Mouse (Mus musculus): ENCODE measurements around the gene Sos1.

GRCm38 (mm10) chr17:80391423-80392403 is 88.5 kb downstream of the Sos1 start:
- TF ChIP-seq CTCF (IDR thresholded peaks at IDR 0.05; ENCODE audit: low read depth), result peak; percentile 69
- no peak for TF ChIP-seq EP300 (optimal IDR thresholded peaks at IDR 0.05)
